Mouse (Mus musculus): Measurements from ENCODE around the gene Apeh. TPM values are rescaled to one million over a fixed set of nuclear protein-coding genes. Genes with fewer than 3 reads are reported as not detected.

Gene Apeh
- total and polyA plus RNA-seq, 3 experiments, result 69.0 to 76.1 TPM; not detected in 1

GRCm38 (mm10) chr9:108126436-108127180, 32.2 kb upstream of the Apeh start:
- no peak for DNase-seq (ENCODE audit: low read depth, low spot score)
- Histone ChIP-seq H3K27ac (ENCODE audit: control insufficient read depth, low read depth, low read length) (no peak overlapping the region), H3K9me3 (replicated peaks; ENCODE audit: insufficient read depth, low read length) (no peaks in the 10 kb centered on the region), H3K27me3 (ENCODE audit: control insufficient read depth in 1 of 2, insufficient read depth in 2 of 2, low read length in 2 of 2) (no peaks in the 10 kb centered on the region), H3K9ac (ENCODE audit: control insufficient read depth, low read depth, low read length, poor library complexity, severe bottlenecking) (no peak overlapping the region), H3K4me1 (ENCODE audit: control insufficient read depth in 1 of 2, insufficient read depth in 2 of 2, low read length in 2 of 2) (peaks cover under 1 to 9% of the 10 kb centered on the region in 2 experiments; a peak in 3 of 4 replicates), H3K4me3 (ENCODE audit: control insufficient read depth in 1 of 2, insufficient read depth in 1 of 2, low read depth in 2 of 2, low read length in 2 of 2) (no peak overlapping the region), H3K79me2 (ENCODE audit: control insufficient read depth, insufficient read depth, low read length, poor library complexity) (no peaks in the 10 kb centered on the region), H3K36me3 (ENCODE audit: control insufficient read depth in 1 of 2, insufficient read depth in 2 of 2, low read length in 2 of 2) (no peaks in the 10 kb centered on the region; a peak in 1 of 4 replicates)
- TF ChIP-seq KAT2A (conservative IDR thresholded peaks at IDR 0.05; ENCODE audit: low read depth, low read length) (no peak), POLR2A (IDR thresholded peaks at IDR 0.05; ENCODE audit: control insufficient read depth in 1 of 2, insufficient read depth in 1 of 2, low read depth in 1 of 2, low read length in 2 of 2, poor library complexity in 1 of 2) (no peak), TCF12 (IDR thresholded peaks at IDR 0.05; ENCODE audit: low read depth, low read length) (no peak), ELF1 (IDR thresholded peaks at IDR 0.05; ENCODE audit: low read depth, low read length) (no peak), MAFK (IDR thresholded peaks at IDR 0.05; ENCODE audit: borderline replicate concordance, low read depth, low read length) (no peak), RAD21 (IDR thresholded peaks at IDR 0.05; ENCODE audit: low read depth, low read length) (no peak), ZNF384 (IDR thresholded peaks at IDR 0.05; ENCODE audit: low read depth, low read length) (no peak), ETS1 (IDR thresholded peaks at IDR 0.05; ENCODE audit: low read depth, low read length) (no peak), TBP (IDR thresholded peaks at IDR 0.05; ENCODE audit: low read depth, low read length) (no peak), NELFE (IDR thresholded peaks at IDR 0.05; ENCODE audit: low read depth, low read length) (no peak), TAL1 (IDR thresholded peaks at IDR 0.05; ENCODE audit: low read length) (no peak), JUND (IDR thresholded peaks at IDR 0.05; ENCODE audit: low read depth, low read length) (no peak), MEF2A (IDR thresholded peaks at IDR 0.05; ENCODE audit: extremely low read depth, insufficient replicate concordance, low read depth, low read length, poor library complexity, severe bottlenecking) (no peak), SMC3 (IDR thresholded peaks at IDR 0.05; ENCODE audit: low read depth, low read length) (no peak), MAZ (IDR thresholded peaks at IDR 0.05; ENCODE audit: low read depth, low read length) (no peak), USF1 (IDR thresholded peaks at IDR 0.05; ENCODE audit: low read depth, low read length) (no peak)

GRCm38 (mm10) chr9:108125731-108126130, 31.3 kb upstream of the Apeh start:
- Histone ChIP-seq H3K4me1 (ENCODE audit: control insufficient read depth in 1 of 2, insufficient read depth in 2 of 2, low read length in 2 of 2) (peaks cover 0 to 12% of the 10 kb centered on the region in 2 experiments; a peak in 2 of 4 replicates), H3K9ac (ENCODE audit: control insufficient read depth, low read depth, low read length, poor library complexity, severe bottlenecking) (no peak overlapping the region)

More at GRCm38 (mm10) chr9:108125731-108126130, 31.3 kb upstream of the Apeh start:
- Histone ChIP-seq H3K36me3 (ENCODE audit: control insufficient read depth in 1 of 2, insufficient read depth in 2 of 2, low read length in 2 of 2) (peaks cover 0 to 5% of the 10 kb centered on the region in 2 experiments; a peak in 2 of 4 replicates), H3K9me3 (replicated peaks; ENCODE audit: insufficient read depth, low read length) (no peaks in the 10 kb centered on the region), H3K27ac (ENCODE audit: control insufficient read depth, low read depth, low read length) (no peak overlapping the region), H3K27me3 (ENCODE audit: control insufficient read depth in 1 of 2, insufficient read depth in 2 of 2, low read length in 2 of 2) (no peaks in the 10 kb centered on the region), H3K4me3 (ENCODE audit: control insufficient read depth in 1 of 2, insufficient read depth in 1 of 2, low read depth in 2 of 2, low read length in 2 of 2) (no peak overlapping the region), H3K79me2 (ENCODE audit: control insufficient read depth, insufficient read depth, low read length, poor library complexity) (no peaks in the 10 kb centered on the region)
- DNase-seq (ENCODE audit: low read depth, low spot score), result no peak
- TF ChIP-seq HCFC1 (IDR thresholded peaks at IDR 0.05; ENCODE audit: low read depth, low read length), result no peak
